Mouse (Mus musculus): ENCODE measurements at regions not wholly inside any gene's neighbourhood (a gene's known extent, or its start where the extent isn't known, plus 50 kb on each side); places are given as distances from the start of the nearest gene placed in this dataset.

DNA sequence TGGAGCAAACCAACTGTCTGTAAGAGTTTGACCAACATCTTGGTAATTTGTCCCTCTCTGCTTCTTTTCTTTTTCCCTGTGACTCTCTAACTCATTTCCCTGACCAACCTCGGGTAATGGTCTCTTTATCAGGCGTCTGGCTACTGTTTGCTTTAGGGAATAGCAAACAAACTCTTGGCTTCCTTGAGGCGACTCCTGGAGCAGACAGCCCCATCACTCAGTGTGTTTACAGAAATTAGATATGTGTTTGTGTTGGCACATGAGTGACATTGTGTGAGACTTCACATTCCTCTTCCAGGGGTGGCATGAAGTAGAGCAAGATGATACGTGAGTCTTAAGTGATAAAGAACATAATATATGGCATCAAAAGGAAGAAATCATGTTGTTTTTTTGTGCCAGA, 195.7 kb upstream of the Hhip start:
- no peak for DNase-seq

DNA sequence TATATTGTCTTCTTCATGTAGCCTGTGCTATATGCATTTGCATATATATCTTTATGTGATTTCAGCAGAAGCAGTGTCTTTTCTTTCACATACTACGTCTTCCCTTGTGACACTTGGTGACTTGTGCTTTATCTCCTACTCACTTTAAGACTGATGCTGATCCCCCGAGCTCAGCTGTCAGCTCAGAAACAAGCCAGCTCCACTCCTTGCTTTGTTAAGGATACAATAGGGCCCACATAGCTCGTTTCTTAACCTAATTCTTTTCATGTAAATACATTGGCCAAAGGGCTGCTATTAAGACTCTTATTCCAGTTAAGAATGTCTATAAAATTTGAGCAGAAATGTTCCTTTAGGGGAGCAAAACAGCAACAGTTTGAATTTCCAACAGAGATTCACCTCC, 193.8 kb upstream of the Hhip start:
- DNase-seq: no peak

DNA sequence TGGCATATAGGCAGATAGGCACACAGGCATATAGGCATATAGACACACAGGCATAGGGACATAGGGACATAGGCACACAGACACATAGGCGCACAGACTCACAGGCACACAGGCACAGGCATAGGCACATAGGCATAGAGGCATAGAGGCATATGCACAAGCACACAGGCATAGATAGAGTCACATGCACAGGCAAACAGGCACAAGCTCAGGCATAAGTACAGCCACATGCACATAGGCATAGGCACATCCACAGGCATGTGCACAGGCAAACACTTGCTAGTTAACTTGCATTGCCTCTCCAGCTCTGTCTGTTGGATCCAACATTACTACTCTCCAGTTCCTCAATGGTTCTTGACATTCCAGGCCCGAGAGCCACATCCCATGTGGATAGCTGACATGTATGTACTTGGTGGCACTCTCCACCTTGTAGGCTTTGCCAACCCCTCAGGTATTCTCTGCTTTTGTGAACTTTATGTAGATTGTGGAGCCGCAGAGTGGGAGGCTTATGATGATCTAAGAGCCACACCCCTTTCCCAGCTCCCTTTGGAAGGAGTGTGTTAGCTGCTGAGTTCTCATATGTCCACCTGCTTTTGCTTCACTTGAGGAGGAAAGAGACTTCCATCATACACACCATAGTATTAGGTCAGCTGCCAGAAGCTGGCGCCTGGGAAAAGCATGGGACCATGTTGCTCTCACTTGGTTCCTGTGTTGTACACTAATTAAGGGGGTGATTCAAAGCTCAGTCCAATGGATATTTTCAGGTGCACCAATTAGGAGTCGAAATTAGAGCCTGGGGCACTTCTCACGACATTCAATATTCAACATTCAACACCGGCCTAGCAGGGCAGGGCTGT, 192.7 kb upstream of the Hhip start:
- no peak for DNase-seq

DNA sequence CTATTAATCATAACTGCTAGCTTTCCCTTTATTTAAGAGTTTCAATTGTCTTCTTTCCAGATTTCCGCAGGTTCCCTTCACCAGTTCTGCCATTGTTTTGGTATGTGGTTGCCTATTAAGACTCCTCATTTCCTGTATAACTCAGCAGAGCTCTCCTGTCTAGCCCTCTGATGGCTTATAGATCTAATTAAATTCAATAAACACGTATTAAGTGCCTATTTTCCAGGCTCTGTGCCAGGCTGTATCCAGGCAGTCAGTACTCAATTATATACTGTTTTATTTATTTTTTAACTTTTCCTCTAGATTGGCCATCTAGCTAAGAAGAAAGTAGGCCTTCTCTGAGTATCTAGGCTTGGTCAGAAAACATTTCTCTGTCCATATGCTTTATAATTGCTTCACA, 192.0 kb upstream of the Hhip start:
- DNase-seq: no peak

DNA sequence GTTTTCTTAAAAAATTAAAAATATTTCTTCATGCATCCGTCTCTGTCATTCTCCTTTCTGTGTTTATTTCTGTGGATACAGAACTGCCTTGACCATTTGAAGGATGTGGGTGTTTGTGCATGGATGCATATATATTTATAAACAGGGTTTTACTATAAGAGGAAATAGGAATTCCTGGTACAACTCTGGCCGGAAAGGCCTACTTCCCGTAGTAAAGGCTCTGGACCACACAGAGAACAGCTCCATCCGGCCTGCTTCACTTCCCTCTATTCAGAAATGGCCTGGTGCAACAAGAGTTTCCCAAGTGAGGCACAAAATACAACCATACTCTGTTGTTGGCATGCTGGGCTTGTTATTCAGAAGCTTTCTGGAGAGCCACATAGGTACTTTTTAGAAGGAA, 182.1 kb upstream of the Hhip start:
- no peak for DNase-seq

DNA sequence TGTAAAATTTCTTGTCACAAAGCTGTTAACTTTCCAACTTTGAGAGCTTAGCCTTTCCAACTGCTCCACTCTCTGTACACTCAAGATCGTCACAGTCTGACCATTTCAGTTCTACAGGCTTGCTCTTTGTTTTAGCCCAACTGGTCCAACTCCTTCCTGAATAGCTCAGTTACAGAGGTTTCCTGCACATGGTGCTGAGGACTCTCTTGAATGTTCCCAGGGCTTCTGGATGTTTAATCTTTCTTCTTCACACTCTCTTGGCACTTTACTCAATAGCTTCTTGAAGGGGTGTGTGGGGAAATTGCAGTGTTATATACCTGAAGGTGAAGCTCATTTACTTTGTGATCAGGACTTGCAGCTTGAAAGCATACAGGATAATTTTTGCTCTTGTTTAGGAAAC, 152.6 kb upstream of the Hhip start:
- no peak for DNase-seq

DNA sequence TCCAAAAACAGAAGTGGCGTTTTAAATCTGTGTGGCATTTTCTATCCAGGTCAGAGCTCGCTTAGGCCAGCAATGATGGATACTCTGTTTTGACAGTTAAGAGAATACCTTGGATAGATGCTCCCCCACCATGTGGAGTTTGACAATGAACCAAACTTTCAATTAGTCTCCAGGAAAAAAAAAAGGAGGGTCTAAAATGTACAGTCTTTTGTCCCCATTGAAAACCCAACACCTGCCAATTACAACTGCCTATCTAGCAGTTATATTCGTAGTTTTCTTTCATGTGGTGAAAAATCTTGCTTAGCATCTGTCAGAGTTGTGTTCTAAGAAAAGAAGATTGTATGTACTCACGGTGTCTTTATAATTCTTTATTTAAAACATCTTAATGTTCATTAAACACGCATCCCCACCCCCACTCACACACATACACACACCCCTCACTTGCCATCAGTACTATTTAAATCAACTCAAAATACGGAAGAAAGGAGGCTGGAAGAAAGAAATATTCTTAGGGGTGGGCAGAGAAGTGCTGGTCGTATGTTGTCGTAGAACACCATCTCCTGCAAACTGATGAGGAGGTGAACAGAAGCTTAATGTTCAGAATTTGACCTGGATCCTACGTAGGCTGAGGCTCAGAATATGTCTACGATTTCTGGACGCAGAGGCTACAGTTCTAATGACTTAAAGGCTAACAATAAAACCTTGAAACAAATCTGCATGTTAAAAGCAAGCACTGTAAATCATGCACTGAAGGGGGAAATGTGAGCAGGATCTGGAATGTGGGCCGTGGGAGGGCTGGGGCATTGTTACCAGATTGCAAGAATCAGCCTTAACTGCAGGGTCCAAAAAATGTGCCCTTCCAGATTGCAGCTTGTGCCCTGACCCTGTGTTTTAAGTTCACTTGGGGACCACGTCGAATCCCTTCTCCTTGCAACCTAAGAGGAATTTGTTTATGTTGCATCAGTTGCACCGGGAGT, 147.2 kb upstream of the Hhip start:
- no peak for DNase-seq

DNA sequence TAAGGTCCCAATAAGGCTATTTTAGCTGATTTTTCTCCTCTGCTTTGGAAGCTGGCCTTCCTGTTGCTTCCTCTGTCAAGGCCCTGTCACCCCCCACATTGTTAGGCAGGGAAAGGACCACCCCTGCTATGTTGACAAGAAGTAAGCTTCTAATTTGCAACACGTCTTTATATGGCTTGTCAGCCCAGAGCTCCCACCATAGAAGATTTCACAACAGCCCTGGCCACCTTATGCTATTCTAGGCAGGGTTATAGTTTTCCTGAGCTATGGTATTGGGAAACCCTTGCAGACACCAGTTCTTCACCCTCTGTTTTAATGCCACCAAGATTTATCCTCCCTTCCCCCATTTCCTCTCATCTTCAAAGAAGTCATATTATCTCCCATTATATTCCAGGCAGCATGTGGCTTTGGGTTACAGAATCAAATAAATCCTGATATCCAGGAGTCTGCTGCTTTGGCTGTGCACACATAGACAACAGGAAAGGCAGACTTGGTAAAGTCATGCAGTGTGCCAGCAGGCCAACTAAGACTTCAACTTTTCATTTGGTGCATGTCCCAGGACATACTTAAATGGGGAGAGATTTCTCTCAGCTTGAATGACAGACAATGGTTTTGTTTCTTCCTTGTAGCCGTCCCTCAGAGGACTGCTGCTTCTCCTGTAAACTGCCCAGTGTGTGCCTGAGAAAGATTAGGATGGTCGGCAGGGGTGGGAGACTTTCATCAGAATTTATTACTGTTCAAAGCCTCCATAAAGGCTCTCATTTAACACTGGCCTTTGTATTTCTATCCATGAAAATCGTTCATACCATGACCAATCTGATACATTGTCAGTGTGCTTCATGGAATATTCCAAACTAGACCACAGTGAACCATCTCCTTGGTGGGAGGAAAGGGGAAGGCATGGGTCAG, 146.2 kb upstream of the Hhip start:
- no peak for DNase-seq

DNA sequence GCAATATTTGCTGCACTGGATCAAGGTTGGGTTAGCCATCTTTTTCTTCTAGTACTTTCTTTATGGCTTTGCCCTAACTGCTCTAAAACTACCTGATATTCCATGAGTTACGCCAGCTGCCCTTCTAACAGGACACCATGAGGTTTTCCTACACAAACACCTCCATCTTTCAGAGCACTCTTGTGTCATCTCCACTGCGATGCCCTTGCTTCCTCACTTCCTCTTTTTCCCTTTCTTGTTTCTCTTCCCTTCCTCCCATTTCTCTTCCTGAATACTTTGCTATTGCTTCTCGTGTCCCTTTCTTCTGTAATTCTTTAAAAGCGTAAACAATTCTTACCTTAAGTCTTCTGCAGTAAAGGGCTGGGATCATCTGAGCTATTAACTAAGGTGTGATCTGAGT, 139.9 kb upstream of the Hhip start:
- DNase-seq: no peak

DNA sequence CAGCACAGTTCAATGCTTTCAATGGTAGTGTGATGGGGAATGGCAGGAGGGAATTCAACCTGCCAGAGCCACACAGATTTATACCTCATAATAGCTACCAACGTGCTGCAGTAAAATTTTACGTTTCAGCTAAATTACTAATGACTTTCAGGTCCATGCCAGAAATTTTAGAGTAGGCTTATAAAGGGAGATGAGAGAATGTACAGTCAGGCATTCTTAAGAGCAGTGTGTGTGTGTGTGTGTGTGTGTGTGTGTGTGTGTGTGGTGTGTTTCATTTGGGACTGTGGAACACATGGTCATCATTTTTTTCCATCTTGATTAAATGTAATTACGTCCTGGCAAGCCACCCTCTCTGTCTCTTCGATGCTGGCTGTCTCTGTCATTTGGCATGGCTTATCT, 132.7 kb upstream of the Hhip start:
- DNase-seq: no peak

DNA sequence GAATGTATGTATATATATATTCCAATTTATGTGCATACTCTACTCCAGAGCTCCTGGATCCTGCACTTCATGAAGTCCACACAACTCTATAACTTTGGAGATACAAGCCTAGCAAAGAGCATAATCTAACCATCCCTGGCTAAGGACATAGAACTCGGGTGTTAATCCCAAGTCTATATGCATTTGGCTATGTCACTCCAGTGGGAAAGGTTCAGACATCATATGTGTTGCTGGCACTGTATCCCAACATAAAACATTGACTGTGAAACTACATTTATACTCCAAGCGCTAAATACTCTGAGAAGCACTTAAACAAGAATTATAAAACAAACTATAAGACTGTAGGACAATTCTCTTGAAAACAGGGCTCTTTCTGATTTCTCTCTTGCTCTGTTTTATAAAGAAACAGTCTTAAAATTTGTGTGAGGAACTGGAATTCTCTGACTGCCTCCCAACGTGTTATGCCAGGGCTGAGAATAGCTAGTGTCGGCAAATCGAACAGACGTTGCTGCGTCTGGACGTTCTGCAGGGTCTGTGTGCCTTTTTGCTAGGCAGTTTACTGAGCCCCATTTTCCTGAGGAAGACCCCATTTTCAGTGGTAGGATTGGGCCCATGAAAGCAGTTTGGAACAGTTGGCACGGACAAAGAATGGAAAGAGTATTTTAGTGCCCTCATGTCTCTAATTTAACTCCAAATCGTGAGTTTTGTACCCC, 132.1 kb upstream of the Hhip start:
- no peak for DNase-seq

DNA sequence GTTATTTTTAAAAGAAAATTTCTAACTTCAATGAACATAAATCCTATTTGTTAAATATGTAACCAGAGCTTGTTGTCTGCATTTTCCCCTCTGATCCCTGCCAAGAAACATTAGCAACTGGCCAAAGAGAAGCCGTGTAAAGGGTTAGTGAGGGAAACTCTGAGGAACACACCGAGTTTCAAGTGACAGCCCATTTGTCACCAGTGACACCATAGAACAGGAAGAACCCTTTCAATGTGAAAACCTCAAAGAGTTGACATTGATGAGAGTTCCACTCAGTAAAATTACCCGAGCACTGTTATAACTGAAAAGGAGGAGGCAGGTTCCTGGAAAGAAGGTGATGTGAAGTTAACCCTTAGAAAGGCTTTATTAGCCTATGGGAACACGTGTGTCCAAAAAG, 127.5 kb upstream of the Hhip start:
- DNase-seq: no peak

DNA sequence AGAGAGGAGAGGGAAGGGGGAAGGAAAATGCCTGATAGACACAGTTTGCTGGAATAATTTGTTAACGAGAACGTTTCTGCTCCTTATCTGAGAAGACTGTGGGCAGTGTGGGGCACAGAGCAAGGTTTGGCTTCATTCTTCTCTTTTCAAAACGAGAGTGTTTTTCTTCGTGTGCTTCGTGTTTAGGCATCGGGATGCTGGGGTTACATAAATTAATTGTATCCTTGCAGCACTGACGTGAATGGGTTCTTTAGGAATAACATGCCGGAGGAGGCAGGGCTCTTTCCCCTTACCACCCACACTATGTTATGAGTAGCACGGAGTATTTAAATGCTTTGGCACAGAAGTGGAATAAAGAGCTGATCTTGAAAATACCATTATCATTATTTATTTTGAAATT, 110.9 kb upstream of the Hhip start:
- no peak for DNase-seq

DNA sequence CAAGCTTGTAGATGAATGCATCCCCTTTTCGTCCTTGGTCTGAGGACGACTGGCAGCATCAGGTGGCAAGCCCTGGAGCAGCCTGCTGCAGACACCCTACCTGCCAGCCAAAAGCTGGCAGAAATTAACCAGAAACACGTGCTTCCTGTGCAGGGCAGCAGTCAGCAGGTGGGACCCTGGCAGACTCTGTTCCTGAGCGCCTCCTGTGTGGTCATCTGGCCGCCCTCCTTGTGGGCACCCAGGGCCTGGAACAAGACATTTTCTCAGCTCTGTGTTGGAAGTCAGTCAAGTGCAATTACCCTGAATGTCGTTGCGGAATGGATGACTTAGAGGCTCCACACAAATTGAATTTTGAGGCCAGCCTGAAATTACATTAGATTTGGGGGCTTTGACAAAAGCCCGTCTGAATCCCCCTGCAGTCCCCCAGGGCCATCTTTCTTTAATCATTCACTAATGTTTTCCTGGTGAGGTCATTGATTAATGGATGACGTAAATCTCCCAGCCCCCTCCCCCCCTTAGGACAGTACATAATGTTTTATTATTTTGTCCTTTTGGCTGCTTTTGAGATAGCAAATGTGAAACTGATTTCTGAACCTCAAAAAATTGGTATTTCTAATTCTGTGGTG, 91.8 kb upstream of the Hhip start:
- peak; percentile 34 for DNase-seq

DNA sequence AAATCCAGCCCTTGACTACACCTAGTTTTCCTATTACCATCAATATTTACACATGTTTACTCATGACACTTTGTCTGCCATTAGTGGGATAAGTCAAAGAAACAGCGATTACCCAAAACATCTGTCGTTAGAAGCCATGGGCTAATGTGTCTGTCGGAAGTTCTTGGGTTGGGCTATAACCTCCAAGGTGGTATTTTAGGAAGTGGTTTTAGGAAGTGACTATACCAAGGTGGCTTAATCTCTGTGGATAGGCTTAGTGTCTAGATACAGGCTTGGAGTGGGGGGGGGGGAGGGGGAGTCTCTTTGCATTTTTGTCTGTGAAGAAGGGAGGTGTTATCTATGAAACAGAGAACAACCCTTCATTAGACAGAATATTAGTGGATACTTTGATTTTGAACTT, 90.1 kb upstream of the Hhip start:
- no peak for DNase-seq

DNA sequence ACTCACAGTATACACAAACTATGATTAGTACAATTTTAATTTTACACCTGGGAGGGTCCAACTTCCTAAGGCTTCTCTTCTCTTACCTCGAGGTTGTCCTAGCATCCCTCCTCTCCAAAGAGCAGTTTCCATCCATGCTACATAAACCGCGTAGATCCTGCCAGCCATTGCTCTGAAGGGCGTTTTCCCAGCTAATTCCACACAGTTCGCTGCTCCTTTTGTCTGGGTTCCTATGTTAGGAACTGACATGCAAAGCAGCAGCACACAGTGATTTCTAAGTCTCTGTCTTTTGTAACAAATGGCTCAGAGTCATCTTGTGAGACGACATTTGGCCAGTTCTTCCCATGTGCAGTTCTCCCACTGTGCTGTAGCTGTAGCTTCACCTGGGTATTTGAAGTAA, 80.7 kb upstream of the Hhip start:
- no peak for DNase-seq

DNA sequence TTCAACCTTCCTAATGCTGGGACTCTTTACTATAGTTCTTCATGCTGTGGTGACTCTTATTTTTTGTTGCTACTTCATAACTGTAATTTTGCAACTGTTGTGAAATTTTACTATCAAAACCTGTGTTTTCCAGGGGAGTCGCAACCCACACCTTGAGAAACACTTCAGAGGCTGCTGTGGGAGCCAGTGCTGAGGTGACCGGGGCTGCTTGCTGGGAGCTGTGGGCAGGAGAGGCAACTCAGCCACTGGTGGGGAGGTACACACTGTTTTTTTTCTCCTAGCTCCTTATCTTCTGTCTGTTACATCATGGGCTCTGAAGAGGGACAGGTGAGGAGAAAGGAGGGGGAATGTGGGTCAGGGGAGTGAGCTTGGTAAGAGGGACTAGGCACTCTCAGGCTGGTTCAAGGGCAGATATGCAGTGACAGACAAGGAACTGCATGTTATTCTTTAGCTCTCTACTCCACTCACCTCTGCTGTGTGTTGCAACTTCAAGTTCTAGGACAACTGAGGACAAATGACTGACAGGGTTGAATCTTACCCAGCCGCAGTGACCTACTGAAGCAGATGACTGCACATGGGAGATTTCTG, 62.7 kb upstream of the Hhip start:
- no peak for DNase-seq

DNA sequence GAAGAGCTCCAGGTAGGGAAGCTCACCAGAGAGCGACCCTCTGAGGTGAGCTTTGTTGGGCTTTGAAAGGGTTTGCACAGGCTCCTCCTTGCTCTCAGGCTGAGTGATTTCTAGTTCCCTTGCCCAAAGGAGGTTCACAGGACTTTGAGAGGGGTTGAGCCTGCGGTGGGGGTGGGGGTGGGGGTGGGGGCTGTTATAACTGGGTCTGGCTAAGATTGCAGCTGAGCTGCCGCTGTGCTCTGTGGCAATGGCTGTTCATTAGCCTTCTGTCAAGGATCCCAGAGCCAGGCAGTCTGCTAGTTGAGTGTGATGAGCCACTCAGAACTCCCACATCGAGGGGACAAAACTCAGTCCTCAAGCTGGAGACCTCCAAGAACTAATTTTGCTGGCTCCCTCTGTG, 59.5 kb upstream of the Hhip start:
- DNase-seq: no peak

Data from cerebellum, adult 11-12 months (tissue).